Mouse (Mus musculus) gastrocnemius, postnatal 25 days (tissue): Measurements from ENCODE around the gene Mad1l1. TPM values are rescaled to one million over a fixed set of nuclear protein-coding genes. Genes with fewer than 3 reads are reported as not detected.

Source experiments
- DNase-seq: peaks from one replicate; pipeline ENCODE4 v3.0.0; 2022
- total RNA-seq, 2 experiments: library from RNA; stranded (reverse); gene quantifications; 1 replicate in 1 of 2; 2 replicates in 1 of 2; pipeline ENCODE4 v1.2.3; 2021

The Mad1l1 gene
- total RNA-seq, 2 experiments from 2014 or later = 7.5 to 7.6 TPM

DNA sequence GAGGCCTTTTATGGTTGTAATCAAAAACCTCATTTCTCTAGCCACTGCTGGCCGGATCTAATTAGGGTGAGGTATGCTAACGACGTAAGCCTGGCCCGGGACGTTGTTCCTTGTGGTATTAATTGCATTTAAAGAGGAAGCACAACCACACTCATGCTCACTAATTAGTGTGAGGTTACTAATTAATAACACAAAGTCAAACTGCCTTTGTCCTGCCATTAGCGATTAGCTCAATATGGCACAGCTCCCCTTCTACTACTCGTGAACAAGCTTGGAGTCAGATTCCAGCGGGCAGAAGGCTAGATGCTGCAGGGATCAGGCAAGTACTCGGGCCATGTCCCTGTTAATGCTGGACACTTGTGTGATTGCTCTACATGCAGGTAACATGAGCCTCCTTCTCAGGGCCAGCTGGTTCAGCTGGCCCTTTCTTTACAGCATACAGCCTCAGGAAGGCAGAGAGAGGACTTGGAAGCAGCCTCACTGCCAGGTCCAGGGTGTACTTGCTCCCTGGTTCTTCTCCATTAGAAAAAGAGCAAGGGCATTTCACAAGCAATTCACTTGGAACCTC lies 192.9 kb downstream of the Mad1l1 start:
- peak; percentile 44 for DNase-seq

DNA sequence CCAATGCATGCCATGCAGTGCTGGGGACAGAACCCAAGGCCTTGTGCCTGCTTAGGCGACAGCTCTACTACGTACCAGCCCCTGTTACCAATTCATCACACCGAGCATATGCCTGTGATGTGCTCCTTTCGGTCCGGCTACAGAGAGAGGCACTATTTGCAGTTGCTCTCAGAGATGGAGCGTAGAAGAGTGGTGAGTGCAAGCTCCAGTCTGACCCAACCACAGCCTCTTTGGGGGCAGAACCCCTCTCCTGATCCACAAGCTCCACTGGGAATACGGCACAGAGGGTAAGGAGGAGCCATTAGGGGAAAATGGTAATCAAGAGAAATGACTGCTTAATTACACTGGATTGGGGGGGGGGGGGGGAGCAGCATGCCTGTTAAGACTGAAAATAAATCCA lies 193.4 kb downstream of the Mad1l1 start:
- DNase-seq = no peak

GRCm38 (mm10) chr5:140124626-140125025 lies 196.7 kb downstream of the Mad1l1 start:
- DNase-seq = no peak

GRCm38 (mm10) chr5:140123640-140124366 lies 197.5 kb downstream of the Mad1l1 start:
- no peak for DNase-seq

- no peak for DNase-seq
Measured at GRCm38 (mm10) chr5:140123194-140123593, 198.2 kb downstream of the Mad1l1 start.

GRCm38 (mm10) chr5:140121966-140122365 lies 199.4 kb downstream of the Mad1l1 start:
- no peak for DNase-seq

- no peak for DNase-seq
Measured at GRCm38 (mm10) chr5:140118921-140119320, 202.4 kb downstream of the Mad1l1 start.

GRCm38 (mm10) chr5:140117968-140118367 lies 203.4 kb downstream of the Mad1l1 start:
- DNase-seq = no peak

DNA sequence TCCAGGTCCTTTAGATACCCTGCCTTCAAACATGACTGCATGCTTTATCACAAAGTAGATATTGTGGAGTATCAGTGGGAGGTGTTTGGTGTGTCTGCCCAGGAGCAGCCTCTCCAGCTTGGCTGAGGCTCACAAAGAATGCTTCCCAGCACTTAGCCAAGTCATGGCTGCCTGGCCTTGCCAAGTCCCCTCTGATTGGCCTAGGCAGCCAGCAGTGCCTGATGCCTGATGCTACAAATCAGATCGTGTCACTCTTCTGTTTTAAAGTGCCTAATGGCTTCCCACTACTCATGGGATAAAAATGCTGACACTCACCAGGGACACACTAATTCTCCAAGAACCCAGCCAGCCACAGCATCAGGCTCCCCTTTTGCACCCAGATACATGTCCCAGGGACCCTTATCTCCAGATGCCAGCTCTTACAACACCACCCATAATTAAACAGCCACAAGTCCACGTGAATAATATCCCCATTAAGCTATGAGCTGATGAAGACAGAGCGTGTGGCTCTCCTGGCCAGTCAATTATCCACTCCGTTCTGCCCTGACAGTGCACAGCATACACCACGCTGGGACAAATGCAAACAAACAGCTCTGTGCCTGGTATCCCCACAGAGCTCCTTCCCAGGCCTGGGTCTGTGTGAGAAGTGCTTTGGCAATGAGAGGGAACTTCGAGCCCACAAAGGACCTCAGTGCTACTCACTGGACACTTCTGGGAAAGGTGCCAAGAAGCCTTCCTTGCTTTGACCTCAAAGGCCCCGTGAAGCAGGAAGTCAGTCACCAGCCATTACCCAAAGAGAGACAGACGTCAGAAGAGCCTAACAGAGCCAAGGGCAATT lies 205.7 kb downstream of the Mad1l1 start:
- peak; percentile 63 for DNase-seq

GRCm38 (mm10) chr5:140114512-140115060 lies 206.8 kb downstream of the Mad1l1 start:
- no peak for DNase-seq

GRCm38 (mm10) chr5:140113281-140113680 lies 208.1 kb downstream of the Mad1l1 start:
- DNase-seq = no peak

DNA sequence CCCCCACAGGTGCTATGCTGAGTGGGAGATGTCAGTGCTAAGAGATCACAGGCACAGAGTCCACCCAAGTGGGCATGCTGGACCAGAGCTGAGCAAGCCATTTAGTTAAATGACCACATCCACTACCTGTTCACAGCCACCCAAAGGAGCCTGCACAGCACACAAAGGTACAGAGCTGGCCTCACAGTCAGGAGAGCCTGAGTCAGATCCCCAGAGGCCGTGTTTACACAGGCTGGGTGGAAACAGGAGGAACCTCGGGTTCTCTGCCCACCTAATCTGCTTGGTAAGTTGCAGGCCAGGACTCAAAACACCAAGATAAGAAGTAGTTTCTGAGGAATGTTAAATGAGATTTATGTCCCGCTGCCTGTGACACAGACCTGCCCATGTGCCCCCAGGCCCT lies 211.3 kb downstream of the Mad1l1 start:
- no peak for DNase-seq

DNA sequence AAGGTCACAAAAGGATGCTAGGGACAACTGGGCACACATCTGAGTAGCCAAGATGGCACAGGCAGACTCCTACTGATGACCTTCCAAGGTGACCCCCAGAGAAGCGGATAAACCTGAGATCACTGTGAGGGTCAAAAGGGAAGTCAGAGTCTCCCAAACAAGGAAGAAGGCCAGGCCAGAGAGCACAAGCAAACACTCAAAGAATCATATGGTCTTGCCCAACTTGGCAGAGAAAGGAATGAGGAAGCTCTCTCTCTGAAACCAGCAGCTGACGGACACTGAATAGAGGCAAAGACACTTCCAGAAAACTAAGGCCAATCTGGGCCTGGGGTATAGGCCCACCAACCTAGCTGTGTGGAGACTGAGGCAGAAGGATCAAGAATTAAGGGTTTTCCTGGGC lies 213.4 kb downstream of the Mad1l1 start:
- no peak for DNase-seq

- DNase-seq = no peak
Measured at GRCm38 (mm10) chr5:140106051-140106450, 215.3 kb downstream of the Mad1l1 start.

DNA sequence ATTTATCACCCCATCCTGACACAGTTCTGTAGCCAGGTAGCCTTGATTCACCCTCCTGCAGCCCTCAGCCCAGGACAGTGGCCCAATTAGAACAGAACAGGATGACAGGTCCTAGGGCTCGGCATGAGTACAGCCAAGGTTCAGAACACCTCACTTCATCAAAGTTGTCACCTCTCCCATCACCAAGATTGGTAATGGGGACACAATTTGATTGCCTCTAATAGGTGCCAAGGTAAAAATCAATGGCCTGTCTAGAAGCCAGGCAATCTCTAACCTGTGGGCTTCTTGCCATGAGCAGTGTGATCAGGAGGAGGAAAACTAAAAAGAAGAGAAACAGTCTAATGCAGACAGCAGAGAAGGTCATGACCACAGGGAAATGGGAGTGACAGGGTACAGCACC lies 216.5 kb downstream of the Mad1l1 start:
- DNase-seq = no peak

DNA sequence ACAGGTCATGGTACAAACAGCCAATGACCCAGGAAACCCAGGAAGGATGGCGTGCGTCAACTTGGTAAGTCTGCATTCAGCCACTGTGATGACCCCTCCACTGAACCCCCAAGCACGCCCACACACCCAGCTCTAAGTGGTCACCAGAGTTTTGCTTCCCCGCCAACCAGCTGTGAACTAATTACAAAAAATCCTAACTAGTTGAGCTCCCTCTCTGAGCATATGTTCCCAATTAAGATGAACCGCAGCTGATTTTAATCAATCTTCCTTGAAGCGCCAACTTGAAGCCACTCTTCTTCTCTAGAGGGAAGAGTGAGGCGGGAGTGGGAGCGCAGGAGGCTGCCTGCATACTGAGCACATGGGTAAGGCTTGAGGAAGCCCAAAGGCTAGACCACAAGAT lies 218.6 kb downstream of the Mad1l1 start:
- DNase-seq = no peak

DNA sequence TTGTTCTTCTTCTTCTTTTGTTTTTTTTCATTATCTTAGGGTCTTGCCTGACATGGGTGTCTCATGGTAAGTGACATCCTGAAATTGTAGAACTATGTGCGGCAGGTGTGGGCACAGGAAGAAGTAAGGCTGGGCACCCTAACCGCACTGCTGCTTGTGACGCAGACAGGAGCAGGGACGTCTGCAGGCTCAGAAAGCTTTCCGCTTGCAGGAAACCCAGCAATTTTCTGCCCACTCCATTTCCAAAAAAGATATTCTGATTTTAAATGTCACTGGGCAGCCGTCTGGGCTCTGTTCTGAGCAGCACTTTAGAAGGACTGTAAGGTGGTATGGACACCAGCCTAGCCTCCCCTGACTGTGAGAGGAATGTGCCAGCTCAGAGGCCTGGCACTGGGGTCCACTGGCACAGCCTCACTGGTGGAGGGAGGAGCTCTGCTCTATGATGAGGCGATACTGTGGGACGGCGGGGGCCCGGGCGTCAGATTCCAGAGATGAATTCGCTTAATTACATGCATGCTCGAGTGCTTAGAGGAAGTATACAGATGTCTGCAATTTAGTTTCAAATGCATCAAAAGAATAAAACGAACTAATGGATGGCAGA lies 219.8 kb downstream of the Mad1l1 start:
- no peak for DNase-seq

- DNase-seq = no peak
Measured at GRCm38 (mm10) chr5:140098711-140099110, 222.6 kb downstream of the Mad1l1 start.

- DNase-seq = no peak
Measured at GRCm38 (mm10) chr5:140095203-140095602, 226.1 kb downstream of the Mad1l1 start.

- DNase-seq = no peak
Measured at GRCm38 (mm10) chr5:140093489-140093888, 227.9 kb downstream of the Mad1l1 start.

DNA sequence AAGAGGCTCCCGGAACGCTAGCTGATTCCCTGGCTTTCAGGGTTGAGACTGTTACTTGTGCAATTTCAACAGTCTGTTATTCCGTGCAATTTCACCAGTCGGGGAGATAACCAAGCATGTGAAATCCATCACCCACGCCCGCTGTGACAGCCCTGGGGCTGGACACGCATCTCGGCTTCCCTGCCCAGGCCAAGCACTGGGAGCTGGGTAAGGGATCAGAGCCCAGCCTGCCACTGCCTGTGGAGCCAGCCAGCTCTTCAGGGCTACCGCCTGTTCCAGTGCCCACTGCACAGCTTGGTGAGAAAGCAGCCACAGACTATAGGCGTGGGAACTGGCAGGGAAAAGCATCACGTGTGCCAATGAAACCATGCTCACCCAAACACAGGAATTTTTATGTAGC lies 229.8 kb downstream of the Mad1l1 start:
- no peak for DNase-seq

DNA sequence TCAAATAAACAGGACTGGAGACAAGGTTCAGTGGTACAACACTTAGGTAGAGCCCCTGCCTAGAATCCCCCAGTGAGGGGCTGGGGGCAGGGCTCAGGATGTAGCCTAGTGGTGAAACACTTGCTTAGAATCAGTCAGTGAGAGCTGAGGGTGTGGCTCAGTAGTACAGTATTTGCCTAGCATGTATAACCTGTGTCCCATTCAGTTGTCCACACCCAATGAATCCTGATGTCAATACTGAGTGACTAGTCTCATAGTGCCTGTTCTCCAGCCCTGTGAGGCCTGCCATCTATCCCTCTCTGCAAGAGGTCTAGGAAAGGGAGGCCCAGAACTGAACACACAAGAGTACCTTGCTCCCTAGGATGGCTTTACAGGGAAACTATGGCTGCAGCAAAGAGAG lies 232.1 kb downstream of the Mad1l1 start:
- no peak for DNase-seq

DNA sequence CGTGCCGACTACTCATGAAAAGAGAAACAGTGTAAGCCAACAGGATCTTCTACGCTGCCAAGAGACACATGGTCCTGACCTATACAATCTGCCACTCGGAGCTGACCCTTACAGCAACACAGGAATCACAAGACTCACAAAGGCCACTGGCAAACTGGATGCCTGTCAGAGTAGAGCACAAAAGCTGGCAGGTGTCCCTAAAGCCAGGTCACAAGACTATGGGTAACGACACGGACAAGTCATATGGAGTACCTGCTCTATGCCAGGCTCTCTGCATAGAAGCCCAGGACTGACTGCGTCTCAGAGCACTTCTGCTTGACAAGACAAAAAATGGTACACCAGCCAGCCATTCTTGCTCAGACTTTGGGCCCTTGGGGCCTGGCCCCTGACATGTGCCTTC lies 234.1 kb downstream of the Mad1l1 start:
- DNase-seq = no peak
